Mouse (Mus musculus): ENCODE measurements around the gene Sema3d.

Sema3d gene

GRCm38 (mm10) chr5:12499037-12499436 lies 115.9 kb downstream of the Sema3d start:
- no peak for DNase-seq (ENCODE audit: low read depth, low spot score)

GRCm38 (mm10) chr5:12499791-12500504 lies 116.8 kb downstream of the Sema3d start:
- DNase-seq (ENCODE audit: low read depth, low spot score), result no peak

- DNase-seq (ENCODE audit: low read depth, low spot score), result no peak
Observed at GRCm38 (mm10) chr5:12512471-12512870, 129.3 kb downstream of the Sema3d start.

- no peak for DNase-seq (ENCODE audit: low read depth, low spot score)
Observed at GRCm38 (mm10) chr5:12515283-12515682, 132.1 kb downstream of the Sema3d start.

GRCm38 (mm10) chr5:12525235-12525767 lies 142.1 kb downstream of the Sema3d start:
- no peak for DNase-seq (ENCODE audit: low read depth, low spot score)

- no peak for DNase-seq (ENCODE audit: low read depth, low spot score)
Observed at GRCm38 (mm10) chr5:12528596-12528995, 145.4 kb downstream of the Sema3d start.

GRCm38 (mm10) chr5:12529771-12530170 lies 146.6 kb downstream of the Sema3d start:
- no peak for DNase-seq (ENCODE audit: low read depth, low spot score)

- DNase-seq (ENCODE audit: low read depth, low spot score), result peak; percentile 77
Observed at GRCm38 (mm10) chr5:12541268-12541667, 158.1 kb downstream of the Sema3d start.

GRCm38 (mm10) chr5:12549046-12549669 lies 166.0 kb downstream of the Sema3d start:
- DNase-seq (ENCODE audit: low read depth, low spot score), result peak; percentile 28

GRCm38 (mm10) chr5:12555401-12555800 lies 172.2 kb downstream of the Sema3d start:
- no peak for DNase-seq (ENCODE audit: low read depth, low spot score)

GRCm38 (mm10) chr5:12557889-12558288 lies 174.7 kb downstream of the Sema3d start:
- DNase-seq (ENCODE audit: low read depth, low spot score), result peak; percentile 37

- no peak for DNase-seq (ENCODE audit: low read depth, low spot score)
Observed at GRCm38 (mm10) chr5:12561740-12562139, 178.6 kb downstream of the Sema3d start.

- peak; percentile 80 for DNase-seq (ENCODE audit: low read depth, low spot score)
Observed at GRCm38 (mm10) chr5:12562204-12562603, 179.0 kb downstream of the Sema3d start.

GRCm38 (mm10) chr5:12563132-12563531 lies 179.9 kb downstream of the Sema3d start:
- no peak for DNase-seq (ENCODE audit: low read depth, low spot score)

GRCm38 (mm10) chr5:12564602-12565220 lies 181.5 kb downstream of the Sema3d start:
- peak; percentile 42 for DNase-seq (ENCODE audit: low read depth, low spot score)

GRCm38 (mm10) chr5:12566568-12566967 lies 183.4 kb downstream of the Sema3d start:
- no peak for DNase-seq (ENCODE audit: low read depth, low spot score)

- DNase-seq (ENCODE audit: low read depth, low spot score), result no peak
Observed at GRCm38 (mm10) chr5:12574551-12574950, 191.4 kb downstream of the Sema3d start.

- DNase-seq (ENCODE audit: low read depth, low spot score), result no peak
Observed at GRCm38 (mm10) chr5:12575262-12575661, 192.1 kb downstream of the Sema3d start.

GRCm38 (mm10) chr5:12579752-12580151 lies 196.6 kb downstream of the Sema3d start:
- no peak for DNase-seq (ENCODE audit: low read depth, low spot score)

GRCm38 (mm10) chr5:12582540-12582939 lies 199.4 kb downstream of the Sema3d start:
- no peak for DNase-seq (ENCODE audit: low read depth, low spot score)

- peak; percentile 34 for DNase-seq (ENCODE audit: low read depth, low spot score)
Observed at GRCm38 (mm10) chr5:12583293-12583834, 200.2 kb downstream of the Sema3d start.

- no peak for DNase-seq (ENCODE audit: low read depth, low spot score)
Observed at GRCm38 (mm10) chr5:12584886-12585285, 201.7 kb downstream of the Sema3d start.
